Mouse (Mus musculus) hindbrain, embryonic 16.5 days (tissue): ENCODE results near the gene Mreg. TPM values are rescaled to one million over a fixed set of nuclear protein-coding genes. Genes with fewer than 3 reads are reported as not detected.

Experiments
- ATAC-seq: fragments of 200-750 bp; cut with Nextera tagmentation; 2 replicates; pipeline ENCODE4 v1.8.0; 2017; ENCODE audit warnings: moderate TSS enrichment, moderate library complexity
- H3K27ac ChIP-seq: fragments of 300-500 bp; sonication (generic); 2 replicates; pipeline ENCODE4 v1.5.1; 2014; ENCODE audit warnings: low read depth, mild to moderate bottlenecking, control low read depth, low read length, moderate library complexity
- H3K27me3 ChIP-seq: fragments of 300-500 bp; sonication (generic); replicated peaks from 2 replicates; pipeline ENCODE4 v1.6.1; 2014; ENCODE audit warnings: low read length; ENCODE audit not compliant: control insufficient read depth, insufficient read depth
- H3K36me3 ChIP-seq: fragments of 300-500 bp; sonication (generic); 2 replicates; pipeline ENCODE4 v1.6.1; 2014; ENCODE audit warnings: mild to moderate bottlenecking, low read length, moderate library complexity, mixed read lengths; ENCODE audit not compliant: control insufficient read depth, insufficient read depth
- H3K4me1 ChIP-seq: fragments of 300-500 bp; sonication (generic); 2 replicates; pipeline ENCODE4 v1.6.1; 2014; ENCODE audit warnings: low read depth, low read length; ENCODE audit not compliant: control insufficient read depth, insufficient read depth
- H3K4me2 ChIP-seq: fragments of 300-500 bp; sonication (generic); 2 replicates; pipeline ENCODE4 v1.6.1; 2014; ENCODE audit warnings: mild to moderate bottlenecking, low read length, control low read depth, moderate library complexity
- H3K4me3 ChIP-seq: fragments of 300-500 bp; sonication (generic); 2 replicates; pipeline ENCODE4 v1.5.1; 2014; ENCODE audit warnings: mild to moderate bottlenecking, low read length, control low read depth, moderate library complexity
- H3K9ac ChIP-seq: fragments of 300-500 bp; sonication (generic); 2 replicates; pipeline ENCODE4 v1.6.1; 2014; ENCODE audit warnings: low read depth, mild to moderate bottlenecking, control low read depth, low read length, moderate library complexity
- H3K9me3 ChIP-seq: fragments of 300-500 bp; sonication (generic); 2 replicates; pipeline ENCODE4 v1.6.1; 2014; ENCODE audit warnings: mild to moderate bottlenecking, low read length, moderate library complexity; ENCODE audit not compliant: control insufficient read depth
- WGBS: fragments of 180-500 bp; shearing (Covaris S2); extraction: QIAGEN DNeasy Blood & Tissue Kit; methylation state at CpG from one replicate; pipeline ENCODE4 v1.1.7; 2014; 5-methylcytosine and 5-hydroxymethylcytosine counted together
- polyA plus RNA-seq: library from polyadenylated mRNA; unstranded; fragments of >200 nt; fragmentation: Nextera tagmentation; extraction: Ambion mirVana; gene quantifications from 2 replicates; pipeline ENCODE4 v1.2.1, GENCODE M21; 2015

The Mreg gene
- polyA plus RNA-seq, 1 experiment from 2014 or later = 2.7 TPM

- H3K4me2 ChIP-seq = peak overlapping the region; percentile 56
- H3K27me3 ChIP-seq = no peaks in the 10 kb centered on the region
- peak; percentile 60 for ATAC-seq
- no peaks in the 10 kb centered on the region for H3K9me3 ChIP-seq
- peaks cover 3% of the 10 kb centered on the region for H3K4me1 ChIP-seq
- 50% methylated on average over 6 of the region's 6 CpGs for WGBS
- no peaks in the 10 kb centered on the region for H3K36me3 ChIP-seq
- no peak overlapping the region for H3K4me3 ChIP-seq
- H3K9ac ChIP-seq = no peak overlapping the region; the same call in 1 of the 2 replicates
- H3K27ac ChIP-seq = no peak overlapping the region
Observed at GRCm38 (mm10) chr1:72183554-72183953, 28.6 kb downstream of the Mreg start.

- WGBS = 5% methylated on average over 13 of the region's 13 CpGs
- Histone ChIP-seq H3K4me3 (peak overlapping the region; percentile 24), H3K4me1 (peaks cover 3% of the 10 kb centered on the region), H3K9me3 (no peaks in the 10 kb centered on the region), H3K9ac (peak overlapping the region; percentile 44), H3K27ac (no peak overlapping the region), H3K27me3 (no peaks in the 10 kb centered on the region), H3K36me3 (no peaks in the 10 kb centered on the region), H3K4me2 (peak overlapping the region; percentile 56)
- peak; percentile 82 for ATAC-seq
Observed at GRCm38 (mm10) chr1:72182930-72183499, 29.1 kb downstream of the Mreg start.

DNA sequence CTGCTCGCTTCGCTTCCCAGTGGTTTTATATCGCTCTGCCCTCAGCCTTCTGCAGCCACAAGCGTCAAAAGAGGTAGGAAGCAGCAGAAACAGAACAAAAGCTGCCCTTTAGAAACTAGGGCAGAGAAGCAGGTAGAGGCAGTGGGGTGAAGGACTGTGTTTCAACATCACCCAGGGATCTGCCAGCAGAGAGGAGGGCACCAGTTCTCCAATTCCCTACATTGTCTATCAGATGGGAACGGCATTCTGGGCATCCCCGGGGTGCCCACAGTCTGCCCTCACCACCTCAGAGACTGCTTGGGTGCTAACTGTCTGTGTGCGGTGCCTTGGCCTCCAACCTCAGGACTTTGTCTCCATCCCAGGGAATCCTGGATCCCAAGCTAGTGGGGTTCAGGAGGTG, 32.2 kb downstream of the Mreg start:
- H3K4me3 ChIP-seq = no peak overlapping the region
- H3K27ac ChIP-seq = no peak overlapping the region
- no peak overlapping the region for H3K4me2 ChIP-seq
- WGBS = 85% methylated on average over 7 of the region's 7 CpGs
- no peaks in the 10 kb centered on the region for H3K27me3 ChIP-seq
- no peaks in the 10 kb centered on the region for H3K9me3 ChIP-seq
- no peak overlapping the region for H3K9ac ChIP-seq
- ATAC-seq = no peak
- no peaks in the 10 kb centered on the region for H3K36me3 ChIP-seq
- peaks cover 3% of the 10 kb centered on the region for H3K4me1 ChIP-seq

GRCm38 (mm10) chr1:72176239-72176638, 35.9 kb downstream of the Mreg start:
- Histone ChIP-seq H3K4me3 (no peak overlapping the region), H3K9me3 (no peaks in the 10 kb centered on the region), H3K27ac (no peak overlapping the region), H3K9ac (no peak overlapping the region), H3K4me2 (no peak overlapping the region), H3K27me3 (no peaks in the 10 kb centered on the region), H3K36me3 (no peaks in the 10 kb centered on the region), H3K4me1 (no peaks in the 10 kb centered on the region)
- no peak for ATAC-seq
- 82% methylated on average over 6 of the region's 6 CpGs for WGBS

DNA sequence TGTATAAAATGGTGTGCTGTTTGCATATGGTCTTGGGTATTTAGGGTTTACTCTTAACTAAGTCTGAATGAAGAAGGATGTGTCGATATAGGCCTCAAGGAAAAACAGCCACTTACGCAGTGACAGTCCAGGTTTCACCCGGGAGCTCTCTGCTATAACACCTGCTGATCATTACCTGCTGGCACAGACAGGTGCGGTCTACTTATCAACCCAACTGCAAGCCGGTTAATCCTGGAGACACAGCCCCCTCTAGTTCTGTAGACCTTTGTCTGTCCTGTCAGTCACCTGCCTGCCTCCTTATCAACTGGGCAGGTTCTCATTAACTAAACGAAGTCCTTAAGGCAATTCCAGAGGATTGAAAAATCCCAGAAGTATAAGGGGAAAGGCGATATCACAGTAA, 37.9 kb downstream of the Mreg start:
- 81% methylated on average over 7 of the region's 7 CpGs for WGBS
- ATAC-seq = no peak

DNA sequence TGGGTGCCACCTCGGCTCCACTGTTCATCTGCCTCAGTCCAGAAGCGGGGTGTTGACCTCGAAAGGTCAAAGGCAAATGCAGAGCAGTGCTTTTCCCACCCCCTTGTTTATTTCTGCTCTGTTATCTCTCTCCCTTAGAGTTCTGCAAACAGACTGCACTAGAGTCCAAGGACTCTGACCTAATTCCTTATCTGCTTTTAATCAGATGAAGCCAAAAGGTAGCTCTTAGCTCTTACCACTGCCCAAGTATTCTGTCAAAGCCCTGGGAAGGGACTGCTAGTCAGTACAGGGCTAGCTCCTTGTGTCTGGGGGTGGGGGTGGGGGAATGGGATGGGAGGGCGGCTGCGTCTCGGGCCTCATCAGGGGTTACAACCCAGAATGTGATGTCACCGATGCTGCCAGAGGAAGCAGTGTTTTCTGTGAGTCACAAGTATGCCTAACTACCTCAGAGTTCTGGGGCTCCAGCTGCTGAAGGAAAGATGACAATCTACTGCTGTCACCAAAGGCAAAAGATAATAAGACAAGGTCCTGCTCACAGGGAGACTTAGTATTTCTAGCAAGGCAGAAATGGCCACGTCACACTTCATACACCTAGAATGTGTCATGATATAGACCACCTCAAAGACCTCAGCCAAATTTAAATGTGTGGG, 38.6 kb downstream of the Mreg start:
- WGBS = 75% methylated on average over 8 of the region's 8 CpGs
- H3K9me3 ChIP-seq = no peaks in the 10 kb centered on the region
- no peak overlapping the region for H3K4me2 ChIP-seq
- H3K4me3 ChIP-seq = no peak overlapping the region
- no peaks in the 10 kb centered on the region for H3K4me1 ChIP-seq
- no peak overlapping the region for H3K27ac ChIP-seq
- H3K36me3 ChIP-seq = no peaks in the 10 kb centered on the region
- no peak overlapping the region for H3K9ac ChIP-seq
- ATAC-seq = no peak
- no peaks in the 10 kb centered on the region for H3K27me3 ChIP-seq

More for the DNA sequence above, 37.9 kb downstream of the Mreg start:
- H3K4me2 ChIP-seq = no peak overlapping the region
- no peak overlapping the region for H3K9ac ChIP-seq
- H3K36me3 ChIP-seq = no peaks in the 10 kb centered on the region
- no peaks in the 10 kb centered on the region for H3K27me3 ChIP-seq
- H3K4me1 ChIP-seq = no peaks in the 10 kb centered on the region
- no peaks in the 10 kb centered on the region for H3K9me3 ChIP-seq
- H3K4me3 ChIP-seq = no peak overlapping the region
- H3K27ac ChIP-seq = no peak overlapping the region

- H3K9me3 ChIP-seq = no peaks in the 10 kb centered on the region
- H3K9ac ChIP-seq = no peak overlapping the region
- H3K4me2 ChIP-seq = no peak overlapping the region
- ATAC-seq = no peak
- H3K27me3 ChIP-seq = no peaks in the 10 kb centered on the region
- no peak overlapping the region for H3K27ac ChIP-seq
- no peaks in the 10 kb centered on the region for H3K36me3 ChIP-seq
- no peak overlapping the region for H3K4me3 ChIP-seq
- no peaks in the 10 kb centered on the region for H3K4me1 ChIP-seq
- 85% methylated on average over 8 of the region's 8 CpGs for WGBS
Observed at GRCm38 (mm10) chr1:72172788-72173187, 39.3 kb downstream of the Mreg start.

GRCm38 (mm10) chr1:72171001-72171860, 40.9 kb downstream of the Mreg start:
- no peak overlapping the region for H3K4me2 ChIP-seq
- no peaks in the 10 kb centered on the region for H3K4me1 ChIP-seq
- 60% methylated on average over 13 of the region's 13 CpGs for WGBS
- no peak overlapping the region for H3K9ac ChIP-seq
- H3K9me3 ChIP-seq = no peaks in the 10 kb centered on the region
- no peak overlapping the region for H3K4me3 ChIP-seq
- H3K27me3 ChIP-seq = no peaks in the 10 kb centered on the region
- ATAC-seq = peak; percentile 81
- H3K36me3 ChIP-seq = no peaks in the 10 kb centered on the region
- no peak overlapping the region for H3K27ac ChIP-seq

DNA sequence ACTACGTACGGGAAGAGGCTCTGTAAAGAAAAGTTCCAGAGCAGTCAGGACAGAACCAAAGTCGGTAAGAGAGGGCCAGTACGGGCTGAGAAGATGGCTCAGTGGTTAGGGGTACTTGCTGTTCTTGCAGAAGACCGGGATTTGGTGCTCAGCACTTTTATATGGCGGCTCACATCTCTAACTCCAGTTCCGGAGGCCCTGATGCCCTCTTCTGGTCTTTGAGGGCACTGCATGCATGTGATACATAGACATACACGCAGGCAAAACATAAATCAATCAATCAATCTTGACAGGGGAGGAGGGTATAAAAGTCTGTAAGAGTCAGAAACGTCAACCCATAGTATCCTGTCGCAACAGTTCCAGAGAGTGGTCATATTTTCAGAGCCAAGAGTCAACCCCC, 45.1 kb downstream of the Mreg start:
- no peaks in the 10 kb centered on the region for H3K9me3 ChIP-seq

More for the DNA sequence above, 45.1 kb downstream of the Mreg start:
- Histone ChIP-seq H3K4me3 (no peak overlapping the region), H3K27ac (no peak overlapping the region), H3K4me1 (no peaks in the 10 kb centered on the region), H3K4me2 (no peak overlapping the region), H3K9ac (no peak overlapping the region), H3K36me3 (no peaks in the 10 kb centered on the region), H3K27me3 (no peaks in the 10 kb centered on the region)
- no peak for ATAC-seq
- 95% methylated on average over 10 of the region's 10 CpGs for WGBS
